Mouse (Mus musculus): ENCODE results near the gene Efr3b.

DNA sequence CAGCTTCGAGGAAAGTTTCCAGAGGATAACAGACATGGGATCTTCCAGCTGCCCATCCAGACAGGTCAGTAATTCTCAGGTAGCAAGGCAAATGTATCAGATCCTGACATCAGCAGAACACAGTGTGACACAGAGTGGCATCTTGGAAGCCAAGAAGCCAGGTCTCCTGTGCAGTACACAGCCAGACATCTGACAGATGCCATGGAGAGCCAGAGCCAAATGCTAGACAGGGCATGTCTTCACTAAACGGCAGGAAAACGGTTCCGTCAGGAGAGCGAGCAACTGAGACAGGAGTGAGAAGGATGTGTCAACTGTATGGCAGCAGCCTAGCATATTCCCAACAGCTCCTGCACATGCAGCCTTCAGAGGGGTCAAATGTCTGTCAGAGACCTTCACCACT, 38.3 kb downstream of the Efr3b start:
- TF ChIP-seq CTCF (IDR thresholded peaks at IDR 0.05; ENCODE audit: extremely low read depth, insufficient read depth, low read length): no peak
- no peak for TF ChIP-seq POLR2A (IDR thresholded peaks at IDR 0.05; ENCODE audit: extremely low read depth, insufficient read depth, low read length)
